Mouse (Mus musculus) kidney, adult 2 months (tissue): ENCODE results near the gene Adcy10.

ENCODE experiments used
- CTCF ChIP-seq: fragments of 200-500 bp; conservative IDR thresholded peaks from 2 replicates; pipeline ENCODE4 v1.5.1; 2011; ENCODE audit warnings: low read depth, mild to moderate bottlenecking, control low read depth, low read length, moderate library complexity, mixed read lengths; ENCODE audit not compliant: insufficient read depth, insufficient read length
- POLR2A ChIP-seq: fragments of 200-500 bp; IDR thresholded peaks from one replicate; pipeline ENCODE4 v1.6.1; 2011; ENCODE audit warnings: low read depth, low read length, control low read depth

DNA sequence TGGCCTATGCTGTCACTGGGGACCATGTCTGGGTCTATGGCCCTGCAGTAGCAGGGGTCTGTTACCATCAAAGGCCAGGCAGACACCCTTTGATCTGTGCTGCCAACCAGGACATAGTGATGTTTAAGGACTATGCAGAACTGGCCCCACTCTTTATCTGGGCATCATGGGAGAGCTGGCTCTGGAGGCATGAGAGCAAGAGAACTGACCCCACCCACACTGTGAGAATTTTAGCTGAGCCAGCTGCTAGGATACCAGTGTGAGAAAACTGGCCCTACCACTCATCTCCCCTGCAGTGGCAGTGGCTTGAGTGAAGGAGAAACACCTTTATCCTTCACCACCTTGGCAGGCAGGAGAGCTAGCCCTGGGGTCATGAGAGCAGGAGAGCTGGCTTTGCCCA lies 43.8 kb upstream of the Adcy10 start:
- TF ChIP-seq POLR2A (no peak), CTCF (no peak)
